Mouse (Mus musculus) heart, postnatal 10 days (tissue): ENCODE measurements at regions not wholly inside any gene's neighbourhood (a gene's known extent, or its start where the extent isn't known, plus 50 kb on each side); places are given as distances from the start of the nearest gene placed in this dataset.

ENCODE experiments used
- DNase-seq, 2 experiments: peaks; one replicate each; pipeline ENCODE4 v3.0.0; 2021
- intact Hi-C: fragments of 180-260 bp; cut with DNase I; formaldehyde crosslinking; loops from one replicate; pipeline ENCODE4 v1.15.1; 2025

DNA sequence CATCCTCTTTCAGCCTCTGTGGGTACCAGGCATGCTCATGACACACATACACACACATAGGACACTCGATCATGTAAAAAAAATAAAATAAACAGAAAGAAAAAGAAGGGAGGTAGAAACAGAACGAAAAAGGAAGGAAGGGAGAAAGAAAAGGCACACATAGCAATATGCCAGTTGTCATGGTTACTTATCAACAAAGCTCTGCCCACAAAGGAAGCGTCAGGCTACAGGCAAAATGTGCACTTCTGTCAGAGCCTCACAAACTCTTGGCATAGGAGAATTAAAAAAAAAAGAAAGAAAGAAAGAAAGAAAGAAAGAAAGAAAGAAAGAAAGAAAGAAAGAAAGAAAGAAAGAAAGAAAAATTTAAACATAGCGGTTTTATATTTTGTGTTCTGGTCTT, 56.9 kb upstream of the Sox2 start:
- intact Hi-C loops, result no loop called here
- DNase-seq, result no peak

DNA sequence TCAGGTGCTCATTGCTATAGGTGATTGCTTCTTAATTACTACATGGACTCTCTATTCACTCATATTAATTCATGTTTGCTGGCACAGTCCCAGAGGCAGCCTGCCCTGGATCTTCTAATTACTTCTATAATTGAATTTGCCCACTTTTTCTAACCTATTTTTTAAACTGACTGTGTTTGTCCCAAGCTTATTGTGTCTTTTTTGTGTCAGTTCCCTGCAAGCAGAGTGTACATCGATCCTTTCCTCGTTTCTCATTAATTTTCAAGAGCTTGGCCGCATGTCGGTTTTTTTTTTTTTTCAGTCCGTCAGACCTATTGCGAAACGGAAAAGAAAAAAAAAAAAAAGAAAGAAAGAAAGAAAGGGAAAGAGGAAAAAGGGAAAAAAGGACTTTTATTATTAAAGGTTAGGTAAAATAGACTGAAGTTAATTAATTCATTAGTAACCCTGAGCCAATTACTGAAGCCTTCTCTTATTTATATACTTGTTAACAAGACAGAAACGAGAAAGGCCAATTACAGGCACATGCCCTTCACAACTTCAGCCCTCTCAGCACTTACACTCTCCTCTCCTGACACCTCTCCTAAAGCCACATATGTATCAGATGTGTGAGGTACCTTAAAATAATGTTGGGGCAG, 72.2 kb upstream of the Sox2 start:
- no peak for DNase-seq
- intact Hi-C loops, result no loop called here

- DNase-seq, result no peak
- intact Hi-C loops, result no loop called here
Observed at GRCm38 (mm10) chr3:34577115-34577514, 73.1 kb upstream of the Sox2 start.

GRCm38 (mm10) chr3:34576159-34576558, 74.0 kb upstream of the Sox2 start:
- no peak for DNase-seq
- intact Hi-C loops, result no loop called here

- no peak for DNase-seq
- intact Hi-C loops, result no loop called here
Observed at GRCm38 (mm10) chr3:34574711-34575350, 75.4 kb upstream of the Sox2 start.

GRCm38 (mm10) chr3:34573312-34573711, 76.9 kb upstream of the Sox2 start:
- intact Hi-C loops, result no loop called here
- DNase-seq, result no peak

DNA sequence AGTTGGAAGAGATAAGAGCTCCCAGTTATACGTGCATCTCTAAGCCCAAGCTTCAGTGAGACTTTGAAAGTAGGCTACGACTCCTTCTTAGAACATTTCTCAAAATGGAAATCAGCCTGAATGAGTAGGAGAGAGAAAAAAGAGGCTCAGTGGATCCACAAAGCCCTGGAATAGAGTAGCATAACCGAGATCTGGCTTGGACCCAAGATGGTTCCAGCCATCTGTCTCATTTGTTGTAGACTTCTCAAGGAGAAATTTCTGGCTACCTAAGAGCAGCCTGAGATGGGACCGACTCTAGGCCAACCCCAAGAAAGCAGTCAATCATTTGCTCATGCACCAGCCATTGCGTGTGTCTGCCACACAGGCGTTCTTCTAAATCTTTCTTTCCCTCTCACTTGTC, 78.1 kb upstream of the Sox2 start:
- DNase-seq, result no peak
- intact Hi-C loops, result no loop called here

DNA sequence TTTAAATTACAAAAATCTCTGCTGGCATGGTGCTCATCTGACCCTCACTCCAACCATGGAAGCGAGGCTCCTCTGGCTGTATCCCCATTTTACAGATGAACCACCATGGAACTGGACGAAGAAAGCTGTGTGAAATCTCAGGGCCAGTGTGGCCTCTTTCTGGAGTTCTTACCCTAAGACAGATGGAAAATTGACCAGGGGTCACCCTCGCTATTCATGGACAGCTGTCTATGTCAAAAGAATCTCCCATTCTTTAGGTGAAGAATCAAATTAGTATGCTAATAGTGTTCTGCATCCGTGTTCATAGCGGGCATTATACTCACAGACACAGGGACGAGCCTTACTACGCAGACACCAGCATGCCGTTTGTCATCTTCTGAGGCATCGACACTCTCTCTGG, 78.6 kb upstream of the Sox2 start:
- intact Hi-C loops, result no loop called here
- DNase-seq, result no peak

DNA sequence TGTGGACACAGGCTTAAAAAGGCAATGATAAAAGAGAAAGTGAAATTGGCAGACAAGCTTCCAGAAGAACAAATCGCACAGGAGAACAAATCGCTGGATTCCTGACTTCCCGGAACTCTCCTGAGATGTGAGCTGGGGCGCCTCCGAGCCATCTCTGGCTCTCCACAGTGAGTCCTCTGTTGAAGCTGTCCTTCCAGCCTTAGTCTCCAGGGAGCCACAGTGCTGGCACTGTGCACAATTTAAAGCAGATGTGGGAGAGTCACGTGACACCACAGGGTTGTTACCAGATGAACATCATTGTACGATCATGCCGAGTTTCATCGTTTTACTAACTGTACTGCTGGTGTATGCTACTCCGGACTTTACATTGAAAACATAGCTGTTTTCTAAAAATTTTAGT, 80.2 kb upstream of the Sox2 start:
- intact Hi-C loops, result no loop called here

GRCm38 (mm10) chr3:34568086-34568650, 82.0 kb upstream of the Sox2 start:
- intact Hi-C loops, result no loop called here

More for the DNA sequence above, 80.2 kb upstream of the Sox2 start:
- peak; percentile 48 for DNase-seq

DNA sequence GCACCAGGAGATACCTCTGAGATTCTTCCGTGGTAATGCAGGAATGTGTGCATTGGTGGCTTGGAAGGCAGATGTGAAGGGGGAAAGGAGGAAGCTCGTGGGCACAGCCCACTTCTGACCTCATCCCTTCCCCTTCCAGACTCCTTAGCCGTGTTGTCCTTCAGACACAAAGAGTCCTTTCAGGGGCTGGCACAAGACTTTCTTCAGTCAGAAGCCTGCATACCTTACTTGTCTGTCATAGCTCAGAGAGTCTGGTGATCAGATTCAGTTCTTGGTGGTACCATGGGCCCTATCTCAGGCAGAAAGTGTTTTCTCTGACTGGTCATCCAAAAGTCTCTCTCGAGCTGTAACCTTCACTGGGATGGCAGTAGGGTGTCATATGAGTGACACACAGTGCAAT, 84.8 kb upstream of the Sox2 start:
- intact Hi-C loops, result no loop called here
- DNase-seq, result no peak

More at GRCm38 (mm10) chr3:34568086-34568650, 82.0 kb upstream of the Sox2 start:
- no peak for DNase-seq

DNA sequence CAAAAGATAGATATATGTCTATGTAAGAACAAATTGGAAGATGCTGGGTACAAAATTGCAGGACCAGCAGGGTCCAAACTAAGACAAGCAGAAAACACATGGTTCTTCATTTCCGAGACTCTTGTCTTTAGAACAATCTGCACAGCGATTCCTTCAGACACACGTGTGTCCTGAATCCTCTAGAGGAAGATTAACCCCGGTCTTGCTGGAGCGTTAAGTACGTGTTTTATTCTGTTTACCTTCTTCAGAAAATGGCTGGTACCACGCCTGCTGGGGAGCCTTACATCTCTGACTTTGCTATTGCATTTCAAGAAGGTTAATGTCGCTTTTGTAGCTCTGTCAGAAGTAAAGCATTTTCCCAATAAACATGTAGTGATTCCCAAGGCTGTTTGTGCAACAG, 87.3 kb upstream of the Sox2 start:
- intact Hi-C loops, result no loop called here
- no peak for DNase-seq

- intact Hi-C loops, result no loop called here
- no peak for DNase-seq
Observed at GRCm38 (mm10) chr3:34561709-34562108, 88.5 kb upstream of the Sox2 start.

GRCm38 (mm10) chr3:34559841-34560703, 90.1 kb upstream of the Sox2 start:
- no peak for DNase-seq
- intact Hi-C loops, result no loop called here

DNA sequence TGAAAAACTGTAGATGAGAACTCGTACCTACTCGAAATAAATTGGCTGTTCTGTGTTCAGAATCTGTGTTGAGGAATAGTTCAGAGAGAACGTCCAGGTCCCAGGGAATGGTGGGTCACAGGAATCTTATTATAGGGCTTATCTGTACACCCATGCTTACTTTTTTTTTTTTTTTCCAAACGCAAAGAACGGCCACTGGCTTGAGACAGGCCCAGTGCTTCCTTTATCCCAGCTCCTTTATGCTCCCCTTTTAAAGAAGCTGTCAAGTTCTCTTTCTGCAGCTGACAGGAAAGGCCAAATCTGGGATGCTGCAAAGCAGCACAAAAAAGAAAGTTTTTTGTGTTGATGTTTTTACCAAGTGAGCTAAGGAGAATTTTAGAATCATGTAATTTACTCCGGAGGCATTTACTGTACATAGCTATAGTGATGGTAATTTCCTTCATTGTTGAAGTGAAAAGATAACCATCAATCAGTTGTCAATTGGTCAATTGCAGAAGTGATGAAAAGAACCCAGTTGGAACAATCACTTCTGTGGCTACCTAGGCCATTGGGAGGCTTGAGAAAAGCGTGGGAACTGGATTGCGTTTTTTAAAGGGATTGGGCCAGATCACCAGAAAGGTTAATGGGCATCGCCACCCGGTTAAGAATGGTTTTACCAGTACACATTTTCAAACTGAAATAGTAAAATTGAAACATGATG, 91.2 kb upstream of the Sox2 start:
- DNase-seq, result no peak
- intact Hi-C loops, result no loop called here

- intact Hi-C loops, result no loop called here
Observed at GRCm38 (mm10) chr3:34552542-34553208, 97.5 kb upstream of the Sox2 start.

GRCm38 (mm10) chr3:34551069-34551468, 99.1 kb upstream of the Sox2 start:
- no peak for DNase-seq
- intact Hi-C loops, result no loop called here

More at GRCm38 (mm10) chr3:34552542-34553208, 97.5 kb upstream of the Sox2 start:
- DNase-seq, result no peak

- no peak for DNase-seq
Observed at GRCm38 (mm10) chr3:34550189-34550588, 100.0 kb upstream of the Sox2 start.

DNA sequence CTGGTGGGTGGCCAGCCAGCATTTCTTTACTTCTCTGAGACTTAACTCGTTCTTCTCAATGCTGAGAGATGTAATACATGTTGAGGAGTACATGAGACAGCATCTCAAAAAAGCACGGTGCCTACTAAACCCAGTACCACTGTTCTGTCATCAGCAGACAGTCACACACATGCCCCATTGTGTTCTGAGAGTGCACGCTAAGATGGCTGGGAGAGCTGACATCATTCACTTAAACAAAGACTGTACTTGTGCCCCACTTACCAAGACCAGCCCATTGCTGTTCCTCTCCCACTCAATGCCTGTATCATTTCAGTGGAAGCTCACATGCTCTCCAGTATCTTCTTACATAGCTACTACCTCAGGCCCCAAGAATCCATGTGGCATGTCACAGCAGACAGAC, 117.8 kb upstream of the Sox2 start:
- no peak for DNase-seq
- intact Hi-C loops, result no loop called here

More at GRCm38 (mm10) chr3:34550189-34550588, 100.0 kb upstream of the Sox2 start:
- intact Hi-C loops, result no loop called here

DNA sequence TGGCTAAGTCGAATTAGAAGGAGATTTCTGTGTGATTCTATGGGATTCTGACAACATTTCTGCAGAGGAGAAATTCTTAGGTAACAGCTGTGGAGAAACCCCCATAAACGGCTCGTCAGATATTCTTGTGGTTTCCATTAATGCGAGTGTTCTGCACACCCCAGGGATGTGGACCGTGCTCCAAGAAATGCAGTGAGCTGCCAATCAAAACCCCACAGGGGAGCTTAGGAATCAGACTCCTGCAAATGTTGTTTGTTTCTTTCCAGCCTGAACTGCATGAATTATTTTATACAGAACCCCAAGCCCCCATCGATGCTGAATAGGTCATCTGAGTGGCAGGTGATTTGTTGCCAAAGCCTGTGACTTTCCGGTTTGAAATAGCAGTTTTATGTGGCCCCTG, 118.4 kb upstream of the Sox2 start:
- intact Hi-C loops, result no loop called here

More for the DNA sequence above, 118.4 kb upstream of the Sox2 start:
- DNase-seq, result no peak
